Mouse (Mus musculus): ENCODE data around the gene Cntnap1. TPM values are rescaled to one million over a fixed set of nuclear protein-coding genes. Genes with fewer than 3 reads are reported as not detected.
A peak's percentile ranks its signal among the peaks of the same experiment; 100 is the strongest.

The Cntnap1 gene
- polyA plus RNA-seq, 1 experiment = 4.2 TPM

GRCm38 (mm10) chr11:101170811-101171610, 688 bp downstream of the Cntnap1 start, which contains the start of gene Plekhh3:
Gene Plekhh3, minus strand, starts transcription at chr11:101171351.
- DNase-seq (ENCODE audit: low spot score) = peak; percentile 86

DNA sequence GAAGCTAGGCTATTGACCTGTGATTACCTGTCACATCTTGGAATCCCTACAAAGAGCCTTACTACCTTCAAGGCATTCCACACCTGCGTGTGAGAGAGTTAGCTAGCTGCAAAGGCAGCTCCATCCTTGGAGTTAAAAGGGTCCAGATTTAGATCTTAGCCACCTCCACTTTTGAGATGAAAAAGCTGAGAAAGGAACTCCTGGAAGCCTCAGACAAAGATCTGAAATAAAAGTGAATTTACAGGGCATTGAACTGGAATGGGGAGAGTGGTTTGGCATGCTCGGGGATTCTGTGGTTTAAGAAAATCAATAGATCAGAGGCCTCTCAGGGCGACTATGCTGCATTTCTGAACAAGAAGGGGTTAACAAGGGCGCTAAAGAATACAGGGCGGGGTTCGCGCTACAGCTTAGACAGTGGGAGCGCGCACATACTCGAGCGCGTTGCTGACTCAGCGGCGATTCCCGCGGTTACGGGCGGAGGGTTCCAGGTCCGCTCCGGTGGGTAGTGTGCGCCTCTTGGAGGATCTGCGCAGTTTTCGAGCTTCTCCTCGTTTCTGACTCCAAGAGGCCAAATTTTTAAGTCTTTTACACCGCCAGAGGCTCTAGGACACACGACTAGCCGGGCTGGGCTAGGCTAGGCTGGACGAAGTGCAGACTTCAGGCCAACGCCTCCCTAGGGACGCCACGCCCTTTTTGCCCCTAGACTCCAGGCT, 1.6 kb downstream of the Cntnap1 start:
- DNase-seq (ENCODE audit: low spot score) = peak; percentile 59

DNA sequence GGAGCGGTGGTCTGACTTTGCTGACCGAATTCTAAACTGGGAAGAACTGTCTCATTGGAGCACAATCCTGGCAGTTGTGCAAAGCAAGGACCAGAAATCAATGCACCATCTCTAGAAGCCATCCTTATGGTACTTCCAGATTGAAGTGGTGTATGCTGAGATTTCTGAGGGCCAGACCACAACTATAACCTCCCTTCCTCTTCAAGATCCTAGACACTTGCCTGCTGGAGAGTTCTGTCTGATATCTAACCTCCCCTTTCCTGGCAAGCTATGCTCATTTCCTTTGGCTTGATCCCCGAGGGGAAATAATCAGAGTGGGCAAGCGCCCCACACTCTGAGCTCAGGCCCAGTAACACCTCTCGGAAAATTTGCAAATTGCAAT, 2.1 kb downstream of the Cntnap1 start:
- DNase-seq (ENCODE audit: low spot score) = no peak

DNA sequence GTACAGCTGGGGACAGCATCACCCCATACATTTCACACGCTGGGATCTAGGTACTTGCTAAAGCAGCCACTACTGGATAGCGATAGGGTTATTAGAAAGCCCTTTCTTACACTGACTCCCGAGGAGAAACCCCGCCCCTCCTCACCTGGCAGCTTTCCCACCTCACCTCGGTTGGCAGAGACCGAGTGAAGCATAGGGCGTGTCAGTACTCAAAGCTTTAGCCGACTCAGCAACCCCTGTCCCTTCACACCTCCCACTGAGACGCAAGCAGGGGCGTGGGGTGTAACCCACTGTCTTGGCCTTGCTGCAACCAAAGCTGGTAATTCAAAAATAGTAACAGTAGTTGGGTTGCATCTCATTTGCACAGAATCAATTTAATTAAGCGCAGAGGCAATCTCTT, 2.8 kb downstream of the Cntnap1 start:
- DNase-seq (ENCODE audit: low spot score) = peak; percentile 47

DNA sequence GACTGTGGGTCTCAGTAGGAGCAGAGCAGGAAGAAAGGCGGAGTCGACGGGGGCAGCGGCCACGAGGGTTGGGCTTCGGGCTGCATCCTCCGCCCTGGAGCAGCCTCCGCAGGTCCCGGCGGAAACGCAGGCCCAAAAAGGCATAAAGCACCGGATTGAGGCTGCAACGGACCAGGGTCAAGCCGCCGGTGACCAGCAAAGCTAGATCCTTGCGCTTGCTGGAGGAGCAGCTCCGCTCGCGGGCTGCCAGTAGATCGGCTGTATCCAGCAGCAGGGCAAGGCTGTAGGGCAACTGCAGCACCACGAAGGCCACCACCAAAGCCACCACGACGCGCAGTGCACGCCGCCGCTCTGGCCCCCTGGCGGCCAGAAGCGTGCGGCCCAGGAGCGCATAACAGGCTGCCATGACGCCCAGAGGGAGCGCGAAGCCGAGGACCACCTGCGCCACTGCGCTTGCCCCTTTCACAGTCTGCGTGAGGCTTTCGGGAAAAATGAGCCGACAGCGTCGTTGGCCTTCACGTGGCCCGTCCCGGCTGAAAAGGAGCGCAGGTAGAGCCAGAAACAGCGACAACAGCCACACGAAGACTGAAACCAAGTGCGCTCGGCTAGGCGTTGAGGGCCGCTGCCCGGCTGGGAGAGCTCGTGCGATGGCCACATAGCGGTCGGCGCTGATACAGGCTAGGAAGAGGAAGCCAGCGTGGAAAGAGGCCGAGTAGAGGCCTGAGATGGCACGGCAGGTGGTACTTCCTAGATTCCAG, 3.5 kb downstream of the Cntnap1 start:
- DNase-seq (ENCODE audit: low spot score) = peak; percentile 75

GRCm38 (mm10) chr11:101174389-101174745, 4.0 kb downstream of the Cntnap1 start:
- DNase-seq (ENCODE audit: low spot score) = no peak

DNA sequence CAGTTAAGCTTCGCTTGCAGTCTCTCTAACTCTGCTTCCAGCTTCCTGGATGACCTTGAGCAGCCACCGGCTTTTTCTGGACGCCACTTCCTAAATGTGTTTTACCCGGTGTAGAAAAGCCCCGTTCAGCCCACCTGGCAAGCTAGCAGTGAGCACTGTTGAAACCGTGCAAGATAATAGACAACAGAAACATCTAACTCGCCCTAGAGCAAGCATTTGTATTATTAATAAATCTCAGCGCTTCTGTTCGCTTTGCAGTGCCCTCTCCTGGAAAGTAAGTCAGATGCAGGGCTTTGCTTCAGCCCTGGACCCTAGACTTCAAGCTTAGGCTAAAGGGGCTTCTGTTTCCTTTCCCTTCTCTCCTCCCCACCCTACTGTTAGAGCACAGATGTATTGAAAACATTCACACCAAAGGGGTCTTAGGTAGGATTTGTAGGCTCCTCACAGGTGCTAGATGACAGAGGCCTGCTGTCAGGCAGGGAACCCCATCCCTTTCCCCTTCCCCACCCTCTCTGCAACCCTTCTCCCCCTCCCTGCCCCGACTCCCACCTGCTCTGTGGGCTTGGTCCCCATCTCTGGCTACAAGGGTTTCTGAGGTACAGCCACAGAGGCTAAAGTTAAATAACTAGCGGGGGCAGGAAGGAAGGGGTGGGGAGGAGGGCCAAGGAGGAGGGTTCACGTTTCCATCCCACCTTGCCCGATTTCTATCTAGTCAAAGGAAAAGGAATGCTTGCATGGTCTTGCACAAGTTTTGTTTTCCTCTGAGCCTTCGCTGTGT, 4.7 kb downstream of the Cntnap1 start, which contains the start of gene Ccr10:
Ccr10 (minus strand) TSS at position 593 of the 778 bp plus-strand sequence.
- DNase-seq (ENCODE audit: low spot score) = no peak

DNA sequence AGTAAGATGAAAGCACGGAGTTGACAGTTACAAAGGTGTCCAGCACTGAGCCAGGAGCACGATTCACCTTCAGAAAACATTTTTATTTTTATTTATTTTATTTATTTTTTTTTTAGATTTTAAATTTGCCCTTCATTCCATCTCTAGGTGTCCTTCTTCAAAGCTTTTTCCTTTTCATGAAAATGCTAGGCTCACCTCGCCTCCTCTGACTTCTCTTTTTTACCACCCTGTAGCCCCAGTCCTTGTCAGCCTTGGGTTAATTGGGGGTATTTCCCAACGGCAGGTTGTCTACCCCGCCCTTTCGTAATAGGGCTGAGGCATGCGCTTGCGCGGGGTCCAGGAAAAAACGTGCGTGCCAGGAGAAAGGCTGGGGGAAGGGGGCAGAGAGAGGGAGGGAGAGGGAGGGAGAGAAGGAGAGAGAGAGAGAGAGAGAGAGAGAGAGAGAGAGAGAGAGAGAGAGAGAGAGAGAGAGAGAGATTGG, 5.4 kb downstream of the Cntnap1 start:
- DNase-seq (ENCODE audit: low spot score) = no peak

DNA sequence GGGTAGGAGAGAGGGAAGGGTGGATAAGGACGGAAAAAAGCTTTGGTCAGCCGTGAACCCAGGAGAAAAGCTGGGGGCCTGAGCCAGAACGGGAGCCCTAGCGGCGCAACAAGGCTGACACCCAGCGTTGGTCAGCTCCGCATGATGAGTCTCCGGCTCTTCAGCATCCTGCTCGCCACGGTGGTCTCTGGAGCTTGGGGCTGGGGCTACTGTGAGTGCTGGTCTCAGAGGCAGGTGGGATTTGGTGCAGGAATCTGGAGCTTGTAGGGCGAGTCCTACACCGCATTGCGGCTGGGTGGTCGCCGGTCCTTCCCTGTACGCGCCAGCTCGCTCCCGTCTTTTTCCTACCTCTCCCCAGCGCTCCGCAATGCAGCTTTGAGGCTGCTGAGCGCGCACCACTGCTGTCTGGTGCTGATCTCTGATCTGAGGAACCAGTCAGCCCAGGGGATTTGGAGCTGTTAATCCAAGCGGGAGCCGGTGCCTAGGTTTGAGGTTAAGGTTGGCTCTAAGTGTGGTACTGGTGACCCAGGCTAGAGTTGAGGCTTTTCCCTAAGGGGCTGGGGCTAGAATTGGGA, 5.9 kb downstream of the Cntnap1 start:
- peak; percentile 28 for DNase-seq (ENCODE audit: low spot score)

GRCm38 (mm10) chr11:101176933-101177773, 6.8 kb downstream of the Cntnap1 start:
- peak; percentile 31 for DNase-seq (ENCODE audit: low spot score)

- DNase-seq (ENCODE audit: low spot score) = peak; percentile 23
Observed at GRCm38 (mm10) chr11:101178061-101179058, 8.0 kb downstream of the Cntnap1 start.

- no peak for DNase-seq (ENCODE audit: low spot score)
Observed at GRCm38 (mm10) chr11:101179306-101179705, 9.0 kb downstream of the Cntnap1 start.

GRCm38 (mm10) chr11:101180261-101180660, 9.9 kb downstream of the Cntnap1 start:
- DNase-seq (ENCODE audit: low spot score) = no peak

GRCm38 (mm10) chr11:101180846-101181740, 10.8 kb downstream of the Cntnap1 start:
- DNase-seq (ENCODE audit: low spot score) = peak; percentile 51

- DNase-seq (ENCODE audit: low spot score) = no peak
Observed at GRCm38 (mm10) chr11:101181961-101182360, 11.6 kb downstream of the Cntnap1 start.

DNA sequence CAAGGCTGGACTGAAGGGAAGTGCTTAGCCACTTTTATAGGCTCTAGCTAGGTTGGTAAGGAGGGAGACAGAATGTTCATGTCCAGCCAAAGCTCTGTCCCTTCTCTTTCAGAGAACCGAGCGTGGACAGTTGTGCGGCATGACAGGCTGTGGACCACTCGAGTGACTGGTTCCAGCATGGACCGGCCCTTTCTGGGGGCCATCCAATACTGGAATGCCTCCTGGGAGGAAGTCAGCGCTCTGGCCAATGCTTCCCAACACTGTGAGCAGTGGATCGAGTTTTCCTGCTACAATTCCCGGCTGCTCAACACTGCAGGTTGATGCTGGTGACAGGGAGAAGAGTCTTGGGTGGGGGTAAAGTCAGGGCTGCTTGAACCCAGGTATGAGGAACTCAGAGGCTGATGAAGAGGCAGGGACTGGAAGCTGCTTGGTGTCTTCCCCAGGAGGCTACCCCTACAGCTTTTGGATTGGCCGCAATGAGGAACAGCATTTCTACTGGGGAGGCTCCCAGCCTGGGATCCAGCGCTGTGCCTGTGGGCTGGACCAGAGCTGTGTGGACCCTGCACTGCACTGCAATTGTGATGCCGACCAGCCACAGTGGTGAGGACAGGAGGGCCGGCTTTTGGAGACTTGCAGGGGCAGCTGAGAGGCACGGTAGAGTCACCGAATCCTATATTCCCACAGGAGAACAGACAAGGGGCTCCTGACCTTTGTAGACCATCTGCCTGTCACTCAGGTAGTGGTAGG, 12.6 kb downstream of the Cntnap1 start:
- no peak for DNase-seq (ENCODE audit: low spot score)

GRCm38 (mm10) chr11:101184984-101185383, 14.7 kb downstream of the Cntnap1 start:
- DNase-seq (ENCODE audit: low spot score) = no peak
